Mouse (Mus musculus): Measurements from ENCODE around the gene Wnt6. TPM values are rescaled to one million over a fixed set of nuclear protein-coding genes. Genes with fewer than 3 reads are reported as not detected.

The Wnt6 gene
- 2.6 and 2.8 TPM in 2 replicates for total RNA-seq (2012; rRNA removed)

GRCm38 (mm10) chr1:74771845-74771930, at the start of gene Wnt6:
TSS of gene Wnt6 (plus strand) at chr1:74771892.
- H3K4me3 ChIP-seq (ENCODE audit: insufficient read depth in 1 of 2, low read depth in 1 of 2, low read length in 2 of 2, poor library complexity in 1 of 2, severe bottlenecking in 1 of 2) = peak within 1 kb of the TSS; percentile 62 to 65
- peaks cover 3 to 10% of the 10 kb centered on the region in 2 experiments; a peak in 3 of 4 replicates for H3K4me1 ChIP-seq (ENCODE audit: control insufficient read depth in 2 of 2, insufficient read depth in 2 of 2, low read length in 2 of 2, poor library complexity in 1 of 2)
- no peaks in the 10 kb centered on the region for H3K36me3 ChIP-seq (ENCODE audit: control insufficient read depth, insufficient read depth, low read length, poor library complexity, severe bottlenecking)
- in situ Hi-C loops (cut with MboI; ENCODE audit: low sequenced_read_pairs in 2 of 2, unreplicated experiment in 2 of 2) = loop anchor here (10.0 kb wide), 2 partner anchors 83 to 113 kb away; partner anchors contain the start of genes Cdk5r2 (in 1 of the 2) and Fev (in 1 of the 2)
- DNase-seq (ENCODE audit: low read depth, low spot score) = no peak
- peak within 1 kb of the TSS; percentile 23; the same call in 1 of the 2 replicates for H3K9ac ChIP-seq (ENCODE audit: insufficient read depth, low read depth, low read length, poor library complexity, severe bottlenecking)
- TF ChIP-seq MAFK (IDR thresholded peaks at IDR 0.05; ENCODE audit: insufficient read depth, low read depth, low read length) (no peak), ZNF384 (IDR thresholded peaks at IDR 0.05; ENCODE audit: low read depth, low read length) (no peak), CHD2 (IDR thresholded peaks at IDR 0.05; ENCODE audit: low read depth, low read length) (no peak), HCFC1 (IDR thresholded peaks at IDR 0.05; ENCODE audit: borderline replicate concordance, insufficient read depth, low read length) (no peak), ZC3H11A (IDR thresholded peaks at IDR 0.05; ENCODE audit: borderline replicate concordance, low read depth, low read length) (no peak)
- H3K27ac ChIP-seq (ENCODE audit: insufficient read depth, low read depth, low read length, poor library complexity, severe bottlenecking) = no peak within 1 kb of the TSS
- H3K9me3 ChIP-seq (ENCODE audit: control insufficient read depth, insufficient read depth, low read depth, low read length) = no peaks in the 10 kb centered on the region

- Histone ChIP-seq H3K9me3 (ENCODE audit: control insufficient read depth, insufficient read depth, low read depth, low read length) (no peaks in the 10 kb centered on the region), H3K9ac (ENCODE audit: insufficient read depth, low read depth, low read length, poor library complexity, severe bottlenecking) (no peak overlapping the region), H3K4me1 (ENCODE audit: control insufficient read depth in 2 of 2, insufficient read depth in 2 of 2, low read length in 2 of 2, poor library complexity in 1 of 2) (no peaks in the 10 kb centered on the region), H3K27ac (ENCODE audit: insufficient read depth, low read depth, low read length, poor library complexity, severe bottlenecking) (no peak overlapping the region), H3K36me3 (ENCODE audit: control insufficient read depth, insufficient read depth, low read length, poor library complexity, severe bottlenecking) (no peaks in the 10 kb centered on the region), H3K4me3 (ENCODE audit: insufficient read depth in 1 of 2, low read depth in 1 of 2, low read length in 2 of 2, poor library complexity in 1 of 2, severe bottlenecking in 1 of 2) (no peak overlapping the region)
- in situ Hi-C loops (cut with MboI; ENCODE audit: low sequenced_read_pairs in 2 of 2, unreplicated experiment in 2 of 2) = no loop called here
- TF ChIP-seq ZC3H11A (IDR thresholded peaks at IDR 0.05; ENCODE audit: borderline replicate concordance, low read depth, low read length) = 0 out of 2 replicates have a peak, but pooled peaks have one; percentile 19
- no peak for TF ChIP-seq HCFC1 (IDR thresholded peaks at IDR 0.05; ENCODE audit: borderline replicate concordance, insufficient read depth, low read length)
- DNase-seq (ENCODE audit: low read depth, low spot score) = peak; percentile 44
These were observed 47.9 kb upstream of the Wnt6 start for GRCm38 (mm10) chr1:74723748-74724147.

GRCm38 (mm10) chr1:74726114-74726513, 45.6 kb upstream of the Wnt6 start:
- DNase-seq (ENCODE audit: low read depth, low spot score) = no peak
- H3K9me3 ChIP-seq (ENCODE audit: control insufficient read depth, insufficient read depth, low read depth, low read length) = no peaks in the 10 kb centered on the region
- H3K36me3 ChIP-seq (ENCODE audit: control insufficient read depth, insufficient read depth, low read length, poor library complexity, severe bottlenecking) = no peaks in the 10 kb centered on the region
- in situ Hi-C loops (cut with MboI; ENCODE audit: low sequenced_read_pairs in 2 of 2, unreplicated experiment in 2 of 2) = no loop called here
- H3K27ac ChIP-seq (ENCODE audit: insufficient read depth, low read depth, low read length, poor library complexity, severe bottlenecking) = no peak overlapping the region
- H3K9ac ChIP-seq (ENCODE audit: insufficient read depth, low read depth, low read length, poor library complexity, severe bottlenecking) = no peak overlapping the region
- H3K4me3 ChIP-seq (ENCODE audit: insufficient read depth in 1 of 2, low read depth in 1 of 2, low read length in 2 of 2, poor library complexity in 1 of 2, severe bottlenecking in 1 of 2) = no peak overlapping the region
- peaks cover 2 to 3% of the 10 kb centered on the region in 2 experiments; a peak in 2 of 4 replicates for H3K4me1 ChIP-seq (ENCODE audit: control insufficient read depth in 2 of 2, insufficient read depth in 2 of 2, low read length in 2 of 2, poor library complexity in 1 of 2)
- TF ChIP-seq CHD2 (IDR thresholded peaks at IDR 0.05; ENCODE audit: low read depth, low read length) = no peak
- TF ChIP-seq MAFK (IDR thresholded peaks at IDR 0.05; ENCODE audit: insufficient read depth, low read depth, low read length) = no peak
- no peak for TF ChIP-seq ZC3H11A (IDR thresholded peaks at IDR 0.05; ENCODE audit: borderline replicate concordance, low read depth, low read length)
- no peak for TF ChIP-seq HCFC1 (IDR thresholded peaks at IDR 0.05; ENCODE audit: borderline replicate concordance, insufficient read depth, low read length)

GRCm38 (mm10) chr1:74726674-74727073, 45.0 kb upstream of the Wnt6 start:
- H3K4me1 ChIP-seq (ENCODE audit: control insufficient read depth in 2 of 2, insufficient read depth in 2 of 2, low read length in 2 of 2, poor library complexity in 1 of 2) = peaks cover 2 to 3% of the 10 kb centered on the region in 2 experiments; a peak in 2 of 4 replicates
- no peak overlapping the region for H3K4me3 ChIP-seq (ENCODE audit: insufficient read depth in 1 of 2, low read depth in 1 of 2, low read length in 2 of 2, poor library complexity in 1 of 2, severe bottlenecking in 1 of 2)
- no peak overlapping the region for H3K9ac ChIP-seq (ENCODE audit: insufficient read depth, low read depth, low read length, poor library complexity, severe bottlenecking)
- H3K36me3 ChIP-seq (ENCODE audit: control insufficient read depth, insufficient read depth, low read length, poor library complexity, severe bottlenecking) = no peaks in the 10 kb centered on the region
- no peaks in the 10 kb centered on the region for H3K9me3 ChIP-seq (ENCODE audit: control insufficient read depth, insufficient read depth, low read depth, low read length)
- in situ Hi-C loops (cut with MboI; ENCODE audit: low sequenced_read_pairs in 2 of 2, unreplicated experiment in 2 of 2) = no loop called here
- TF ChIP-seq MAFK (IDR thresholded peaks at IDR 0.05; ENCODE audit: insufficient read depth, low read depth, low read length) (no peak), ZC3H11A (IDR thresholded peaks at IDR 0.05; ENCODE audit: borderline replicate concordance, low read depth, low read length) (no peak), HCFC1 (IDR thresholded peaks at IDR 0.05; ENCODE audit: borderline replicate concordance, insufficient read depth, low read length) (no peak), ZNF384 (IDR thresholded peaks at IDR 0.05; ENCODE audit: low read depth, low read length) (no peak), CHD2 (IDR thresholded peaks at IDR 0.05; ENCODE audit: low read depth, low read length) (no peak)
- no peak for DNase-seq (ENCODE audit: low read depth, low spot score)
- H3K27ac ChIP-seq (ENCODE audit: insufficient read depth, low read depth, low read length, poor library complexity, severe bottlenecking) = no peak overlapping the region

GRCm38 (mm10) chr1:74728446-74728845, 43.2 kb upstream of the Wnt6 start:
- Histone ChIP-seq H3K36me3 (ENCODE audit: control insufficient read depth, insufficient read depth, low read length, poor library complexity, severe bottlenecking) (no peaks in the 10 kb centered on the region), H3K9me3 (ENCODE audit: control insufficient read depth, insufficient read depth, low read depth, low read length) (no peaks in the 10 kb centered on the region), H3K4me1 (ENCODE audit: control insufficient read depth in 2 of 2, insufficient read depth in 2 of 2, low read length in 2 of 2, poor library complexity in 1 of 2) (peaks cover 2 to 3% of the 10 kb centered on the region in 2 experiments; a peak in 2 of 4 replicates), H3K9ac (ENCODE audit: insufficient read depth, low read depth, low read length, poor library complexity, severe bottlenecking) (no peak overlapping the region), H3K4me3 (ENCODE audit: insufficient read depth in 1 of 2, low read depth in 1 of 2, low read length in 2 of 2, poor library complexity in 1 of 2, severe bottlenecking in 1 of 2) (no peak overlapping the region), H3K27ac (ENCODE audit: insufficient read depth, low read depth, low read length, poor library complexity, severe bottlenecking) (no peak overlapping the region)
- in situ Hi-C loops (cut with MboI; ENCODE audit: low sequenced_read_pairs in 2 of 2, unreplicated experiment in 2 of 2) = no loop called here
- no peak for TF ChIP-seq CHD2 (IDR thresholded peaks at IDR 0.05; ENCODE audit: low read depth, low read length)
- TF ChIP-seq HCFC1 (IDR thresholded peaks at IDR 0.05; ENCODE audit: borderline replicate concordance, insufficient read depth, low read length) = no peak
- TF ChIP-seq ZNF384 (IDR thresholded peaks at IDR 0.05; ENCODE audit: low read depth, low read length) = no peak
- TF ChIP-seq MAFK (IDR thresholded peaks at IDR 0.05; ENCODE audit: insufficient read depth, low read depth, low read length) = no peak
- TF ChIP-seq ZC3H11A (IDR thresholded peaks at IDR 0.05; ENCODE audit: borderline replicate concordance, low read depth, low read length) = no peak
- no peak for DNase-seq (ENCODE audit: low read depth, low spot score)

Data from ES-E14 (cell line).